Mouse (Mus musculus) midbrain, embryonic 14.5 days (tissue): ENCODE data around the gene Col2a1. TPM values are rescaled to one million over a fixed set of nuclear protein-coding genes. Genes with fewer than 3 reads are reported as not detected.

Source experiments
- ATAC-seq: fragments of 200-750 bp; cut with Nextera tagmentation; 2 replicates; pipeline ENCODE4 v1.8.0; 2017; ENCODE audit warnings: moderate number of reproducible peaks, moderate library complexity; ENCODE audit not compliant: low FRiP score, low TSS enrichment
- DNase-seq: peaks from one replicate; pipeline ENCODE4 v3.0.0-alpha.2; 2015
- H3K27ac ChIP-seq: fragments of 300-500 bp; sonication (generic); replicated peaks from 2 replicates; pipeline ENCODE4 v1.5.1; 2014; ENCODE audit warnings: mild to moderate bottlenecking, low read depth, low read length, moderate library complexity
- H3K27me3 ChIP-seq: fragments of 300-500 bp; sonication (generic); 2 replicates; pipeline ENCODE4 v1.6.1; 2014; ENCODE audit warnings: low read length, control low read depth, mixed read lengths; ENCODE audit not compliant: control insufficient read depth, insufficient read depth
- H3K36me3 ChIP-seq: fragments of 300-500 bp; sonication (generic); 2 replicates; pipeline ENCODE4 v1.6.1; 2014; ENCODE audit warnings: low read length, control low read depth; ENCODE audit not compliant: control insufficient read depth, insufficient read depth
- H3K4me1 ChIP-seq: fragments of 300-500 bp; sonication (generic); 2 replicates; pipeline ENCODE4 v1.6.1; 2014; ENCODE audit warnings: mild to moderate bottlenecking, antibody characterized with exemption, low read length, control low read depth; ENCODE audit not compliant: control insufficient read depth, insufficient read depth
- H3K4me2 ChIP-seq: fragments of 300-500 bp; sonication (generic); 2 replicates; pipeline ENCODE4 v1.6.1; 2014; ENCODE audit warnings: mild to moderate bottlenecking, low read length, moderate library complexity
- H3K4me3 ChIP-seq: fragments of 300-500 bp; sonication (generic); replicated peaks from 2 replicates; pipeline ENCODE4 v1.5.1; 2014; ENCODE audit warnings: low read depth, low read length
- H3K9ac ChIP-seq: fragments of 300-500 bp; sonication (generic); replicated peaks from 2 replicates; pipeline ENCODE4 v1.6.1; 2014; ENCODE audit warnings: mild to moderate bottlenecking, low read length, moderate library complexity
- H3K9me3 ChIP-seq: fragments of 300-500 bp; sonication (generic); 2 replicates; pipeline ENCODE4 v1.6.1; 2016; ENCODE audit warnings: low read length, control low read depth, mixed read lengths; ENCODE audit not compliant: control insufficient read depth
- WGBS: fragments of 180-500 bp; shearing (Covaris S2); extraction: QIAGEN DNeasy Blood & Tissue Kit; methylation state at CpG from one replicate; pipeline ENCODE4 v1.1.7; 2014; 5-methylcytosine and 5-hydroxymethylcytosine counted together
- polyA plus RNA-seq: library from polyadenylated mRNA; unstranded; fragments of >200 nt; fragmentation: Nextera tagmentation; extraction: Ambion mirVana; gene quantifications from 2 replicates; pipeline ENCODE4 v1.2.1, GENCODE M21; 2014

Col2a1 gene
- polyA plus RNA-seq, 1 experiment from 2014 or later, result 45.2 TPM

GRCm38 (mm10) chr15:98035076-98035755, 30.7 kb upstream of the Col2a1 start:
- WGBS, result 16% methylated on average over 3 of the region's 3 CpGs
- ATAC-seq (no peak), DNase-seq (no peak)

GRCm38 (mm10) chr15:98033233-98033748, 28.8 kb upstream of the Col2a1 start:
- Histone ChIP-seq H3K36me3 (peaks cover 14% of the 10 kb centered on the region), H3K27ac (no peak overlapping the region), H3K9ac (no peak overlapping the region), H3K4me1 (no peaks in the 10 kb centered on the region), H3K4me2 (no peak overlapping the region), H3K27me3 (no peaks in the 10 kb centered on the region), H3K4me3 (no peak overlapping the region), H3K9me3 (no peaks in the 10 kb centered on the region)
- no peak for ATAC-seq
- WGBS, result 71% methylated on average over 9 of the region's 9 CpGs
- DNase-seq, result no peak

More at GRCm38 (mm10) chr15:98035076-98035755, 30.7 kb upstream of the Col2a1 start:
- peaks cover 29% of the 10 kb centered on the region for H3K36me3 ChIP-seq
- no peak overlapping the region for H3K4me2 ChIP-seq
- no peaks in the 10 kb centered on the region for H3K4me1 ChIP-seq
- no peak overlapping the region for H3K9ac ChIP-seq
- no peak overlapping the region for H3K4me3 ChIP-seq
- no peak overlapping the region for H3K27ac ChIP-seq
- no peaks in the 10 kb centered on the region for H3K9me3 ChIP-seq
- H3K27me3 ChIP-seq, result no peaks in the 10 kb centered on the region

GRCm38 (mm10) chr15:98029798-98030197, 25.3 kb upstream of the Col2a1 start:
- WGBS, result 79% methylated on average over 6 of the region's 6 CpGs
- Histone ChIP-seq H3K27ac (no peak overlapping the region), H3K4me2 (no peak overlapping the region), H3K9me3 (no peaks in the 10 kb centered on the region), H3K4me1 (0 out of 2 replicates have a peak, but pooled peaks cover 10% of the 10 kb centered on the region), H3K36me3 (no peaks in the 10 kb centered on the region), H3K4me3 (no peak overlapping the region), H3K27me3 (no peaks in the 10 kb centered on the region), H3K9ac (no peak overlapping the region)
- DNase-seq (no peak), ATAC-seq (no peak)

- Histone ChIP-seq H3K27me3 (no peaks in the 10 kb centered on the region), H3K27ac (peak overlapping the region; percentile 28; the same call in 1 of the 2 replicates), H3K4me1 (0 out of 2 replicates have a peak, but pooled peaks cover 10% of the 10 kb centered on the region), H3K4me3 (no peak overlapping the region), H3K9me3 (no peaks in the 10 kb centered on the region), H3K36me3 (no peaks in the 10 kb centered on the region), H3K4me2 (no peak overlapping the region), H3K9ac (no peak overlapping the region)
- WGBS, result 43% methylated on average over 12 of the region's 12 CpGs
- no peak for DNase-seq
- ATAC-seq, result no peak
These were observed 22.7 kb upstream of the Col2a1 start for GRCm38 (mm10) chr15:98026967-98027904.

GRCm38 (mm10) chr15:98025611-98026010, 21.1 kb upstream of the Col2a1 start:
- Histone ChIP-seq H3K4me3 (no peak overlapping the region), H3K27me3 (no peaks in the 10 kb centered on the region), H3K27ac (no peak overlapping the region), H3K4me1 (0 out of 2 replicates have a peak, but pooled peaks cover 10% of the 10 kb centered on the region), H3K9me3 (no peaks in the 10 kb centered on the region), H3K9ac (no peak overlapping the region), H3K4me2 (no peak overlapping the region), H3K36me3 (no peaks in the 10 kb centered on the region)
- 36% methylated on average over 4 of the region's 4 CpGs for WGBS
- no peak for ATAC-seq
- peak; percentile 21 for DNase-seq

GRCm38 (mm10) chr15:98023137-98023536, 18.6 kb upstream of the Col2a1 start:
- 0 out of 2 replicates have a peak, but pooled peaks cover 10% of the 10 kb centered on the region for H3K4me1 ChIP-seq
- H3K4me2 ChIP-seq, result no peak overlapping the region
- H3K9ac ChIP-seq, result no peak overlapping the region
- no peak overlapping the region for H3K4me3 ChIP-seq
- DNase-seq, result no peak
- no peak for ATAC-seq
- H3K9me3 ChIP-seq, result no peaks in the 10 kb centered on the region
- no peak overlapping the region for H3K27ac ChIP-seq
- WGBS, result 28% methylated on average over 3 of the region's 3 CpGs
- H3K27me3 ChIP-seq, result no peaks in the 10 kb centered on the region
- no peaks in the 10 kb centered on the region for H3K36me3 ChIP-seq

GRCm38 (mm10) chr15:98021886-98022285, 17.4 kb upstream of the Col2a1 start:
- Histone ChIP-seq H3K9me3 (no peaks in the 10 kb centered on the region), H3K4me2 (no peak overlapping the region), H3K27ac (no peak overlapping the region), H3K36me3 (no peaks in the 10 kb centered on the region), H3K27me3 (no peaks in the 10 kb centered on the region), H3K9ac (no peak overlapping the region), H3K4me1 (0 out of 2 replicates have a peak, but pooled peaks cover 3% of the 10 kb centered on the region), H3K4me3 (no peak overlapping the region)
- no peak for ATAC-seq
- DNase-seq, result no peak
- WGBS, result 55% methylated on average over 2 of the region's 2 CpGs

- Histone ChIP-seq H3K9me3 (no peaks in the 10 kb centered on the region), H3K36me3 (no peaks in the 10 kb centered on the region), H3K4me2 (no peak overlapping the region), H3K27ac (no peak overlapping the region), H3K27me3 (no peaks in the 10 kb centered on the region), H3K9ac (no peak overlapping the region), H3K4me1 (no peaks in the 10 kb centered on the region), H3K4me3 (no peak overlapping the region)
- ATAC-seq, result no peak
- WGBS, result 68% methylated on average over 3 of the region's 3 CpGs
- no peak for DNase-seq
These were observed 14.6 kb upstream of the Col2a1 start for GRCm38 (mm10) chr15:98019047-98019446.
